Comparison of ENCODE assay signal across 17 mouse cellular contexts in genomic region chr11:61686906-61687453, GRCm38 (mm10). TPM values are rescaled to one million over a fixed set of nuclear protein-coding genes. Genes with fewer than 3 reads are reported as not detected.
A peak's percentile ranks its signal among the peaks of the same experiment; 100 is the strongest.
DNase-seq lines count a peak whose midpoint lies in the region; ATAC-seq lines count a peak whose summit lies in the region.
"Had no signal": no experiment of that assay in that cellular context is flagged by ENCODE, and none has a peak within 500 bp of the region (broad histone marks: within the 10 kb centered on the region; RNA-seq: fewer than 3 reads in every experiment).

No protein-coding gene starts in this region.

- WGBS in limb, embryonic 13.5 days, result 48% methylated on average over 10 of the region's 10 CpGs
- 41% methylated on average over 10 of the region's 10 CpGs for WGBS in limb, embryonic 10.5 days
- 34% methylated on average over 10 of the region's 10 CpGs for whole genome bisulfite sequencing in embryonic facial prominence, embryonic 10.5 days
- WGBS in liver, embryonic 12.5 days (ENCODE audit: insufficient replicate concordance), result 36% methylated on average over 10 of the region's 10 CpGs
- 47% methylated on average over 10 of the region's 10 CpGs for WGBS in midbrain, embryonic 16.5 days

- no peak for DNase-seq in limb, embryonic 10.5 days (ENCODE audit: low spot score)
- no peak for DNase-seq in embryonic facial prominence, embryonic 10.5 days (ENCODE audit: low spot score)
- DNase-seq in yolk sac, embryonic 10.5 days (ENCODE audit: low spot score), result peak; percentile 46
- no peak for DNase-seq in left cerebral cortex, postnatal 14 days (ENCODE audit: low spot score in 2 of 2)
- DNase-seq in MN1 (ENCODE audit: low spot score), result no peak
- DNase-seq: adrenal gland, postnatal 25 days; cerebellum, postnatal 36 days; forebrain, postnatal 0 days; gastrocnemius, postnatal 25 days; kidney, postnatal 10 days; lung, postnatal 10 days; right cerebral cortex, postnatal 25 days had no signal

- no peak for ATAC-seq in limb, embryonic 13.5 days (ENCODE audit: low FRiP score, low read depth)
- no peak for ATAC-seq in liver, embryonic 12.5 days
- no peak for ATAC-seq in midbrain, embryonic 16.5 days
- ATAC-seq: forebrain, postnatal 0 days; hindbrain, embryonic 16.5 days had no signal

- H3K4me2 ChIP-seq in limb, embryonic 13.5 days (replicated peaks), result no peak overlapping the region
- peak overlapping the region; percentile 94 for H3K4me2 ChIP-seq in liver, embryonic 12.5 days
- no peak overlapping the region for H3K4me2 ChIP-seq in midbrain, embryonic 16.5 days (ENCODE audit: low read length)
- H3K4me2 ChIP-seq: midbrain, embryonic 11.5 days had no signal

- H3K27ac ChIP-seq in limb, embryonic 13.5 days, result 0 out of 2 replicates have a peak overlapping the region, but pooled peaks have one; percentile 22
- H3K27ac ChIP-seq in limb, embryonic 10.5 days, result no peak overlapping the region
- H3K27ac ChIP-seq in embryonic facial prominence, embryonic 10.5 days (replicated peaks), result 0 out of 2 replicates have a peak overlapping the region, but pooled peaks have one; percentile 12
- peak overlapping the region; percentile 83 for H3K27ac ChIP-seq in liver, embryonic 12.5 days
- H3K27ac ChIP-seq in midbrain, embryonic 16.5 days (ENCODE audit: low read length), result no peak overlapping the region

- H3K9me3 ChIP-seq in limb, embryonic 13.5 days, result no peaks in the 10 kb centered on the region
- H3K9me3 ChIP-seq in limb, embryonic 10.5 days (replicated peaks), result no peaks in the 10 kb centered on the region
- H3K9me3 ChIP-seq in embryonic facial prominence, embryonic 10.5 days, result no peaks in the 10 kb centered on the region
- H3K9me3 ChIP-seq in liver, embryonic 12.5 days (replicated peaks), result no peaks in the 10 kb centered on the region
- H3K9me3 ChIP-seq in midbrain, embryonic 16.5 days (replicated peaks; ENCODE audit: control insufficient read depth, low read length, poor library complexity, severe bottlenecking), result no peaks in the 10 kb centered on the region

- no peak overlapping the region for H3K9ac ChIP-seq in limb, embryonic 13.5 days
- H3K9ac ChIP-seq in liver, embryonic 12.5 days, result peak overlapping the region; percentile 82
- no peak overlapping the region for H3K9ac ChIP-seq in midbrain, embryonic 16.5 days (ENCODE audit: low read depth, low read length)
- H3K9ac ChIP-seq: forebrain, postnatal 0 days had no signal

- intact Hi-C loops in left cerebral cortex, postnatal 14 days (cut with DNase I), result no loop called here

- peaks cover 18% of the 10 kb centered on the region; the same call in 1 of the 2 replicates for H3K4me1 ChIP-seq in limb, embryonic 13.5 days
- H3K4me1 ChIP-seq in limb, embryonic 10.5 days, result peaks cover 38% of the 10 kb centered on the region
- peaks cover 40% of the 10 kb centered on the region for H3K4me1 ChIP-seq in embryonic facial prominence, embryonic 10.5 days
- H3K4me1 ChIP-seq in liver, embryonic 12.5 days, result peaks cover 66% of the 10 kb centered on the region
- H3K4me1 ChIP-seq in midbrain, embryonic 16.5 days (ENCODE audit: control insufficient read depth, insufficient read depth, low read length), result 0 out of 2 replicates have a peak, but pooled peaks cover 3% of the 10 kb centered on the region

- H3K27me3 ChIP-seq in limb, embryonic 13.5 days, result peaks cover 36% of the 10 kb centered on the region
- peaks cover 40% of the 10 kb centered on the region for H3K27me3 ChIP-seq in limb, embryonic 10.5 days (ENCODE audit: low read depth, poor library complexity, severe bottlenecking)
- H3K27me3 ChIP-seq in embryonic facial prominence, embryonic 10.5 days (replicated peaks; ENCODE audit: low read depth, poor library complexity, severe bottlenecking), result peaks cover 49% of the 10 kb centered on the region
- peaks cover 49% of the 10 kb centered on the region for H3K27me3 ChIP-seq in liver, embryonic 12.5 days (replicated peaks)
- peaks cover 27% of the 10 kb centered on the region for H3K27me3 ChIP-seq in midbrain, embryonic 16.5 days (ENCODE audit: control insufficient read depth, insufficient read depth, low read depth, low read length)

- no peaks in the 10 kb centered on the region for H3K36me3 ChIP-seq in limb, embryonic 13.5 days
- no peaks in the 10 kb centered on the region for H3K36me3 ChIP-seq in limb, embryonic 10.5 days
- H3K36me3 ChIP-seq in embryonic facial prominence, embryonic 10.5 days (replicated peaks), result no peaks in the 10 kb centered on the region
- peaks cover 19% of the 10 kb centered on the region for H3K36me3 ChIP-seq in liver, embryonic 12.5 days
- H3K36me3 ChIP-seq in midbrain, embryonic 16.5 days (ENCODE audit: control insufficient read depth, insufficient read depth, low read length), result no peaks in the 10 kb centered on the region

- H3K4me3 ChIP-seq in limb, embryonic 13.5 days, result no peak overlapping the region
- no peak overlapping the region for H3K4me3 ChIP-seq in limb, embryonic 10.5 days
- H3K4me3 ChIP-seq in embryonic facial prominence, embryonic 10.5 days, result no peak overlapping the region
- H3K4me3 ChIP-seq in liver, embryonic 12.5 days, result peak overlapping the region; percentile 70
- no peak overlapping the region for H3K4me3 ChIP-seq in midbrain, embryonic 16.5 days (ENCODE audit: low read depth, low read length)

RNA-seq across cellular contexts. Expression of gene Fam83g, which starts 3.1 kb away (rescaled TPM):
- polyA plus RNA-seq in limb, embryonic 13.5 days (2015; fragmentation: Nextera tagmentation; extraction: Ambion mirVana), result 2.2 and 2.3 TPM in 2 replicates
- polyA plus RNA-seq in limb, embryonic 10.5 days (2016; fragmentation: Nextera tagmentation; extraction: Ambion mirVana), result 2.2 and 2.4 TPM in 2 replicates
- polyA plus RNA-seq in embryonic facial prominence, embryonic 10.5 days (2016; fragmentation: Nextera tagmentation; extraction: Ambion mirVana), result 2.2 and 2.3 TPM in 2 replicates
- polyA plus RNA-seq in liver, embryonic 12.5 days (2016; fragmentation: Nextera tagmentation; extraction: Ambion mirVana), result 8.2 and 8.5 TPM in 2 replicates
- 0.11 and 0.26 TPM in 2 replicates for polyA plus RNA-seq in midbrain, embryonic 16.5 days (2015; fragmentation: Nextera tagmentation; extraction: Ambion mirVana)
- total RNA-seq in left cerebral cortex, postnatal 14 days (2021), result under 1 TPM in 1 of 2 experiments, not detected in 1; 0.09 TPM

RNA-seq across cellular contexts. Expression of gene Slc5a10, which starts 33.6 kb away (rescaled TPM):
- polyA plus RNA-seq in limb, embryonic 13.5 days (2015; fragmentation: Nextera tagmentation; extraction: Ambion mirVana), result 0.08 TPM in 1 of 2 replicates, not detected in the other
- polyA plus RNA-seq in limb, embryonic 10.5 days (2016; fragmentation: Nextera tagmentation; extraction: Ambion mirVana), result 0.08 and 0.11 TPM in 2 replicates
- polyA plus RNA-seq in embryonic facial prominence, embryonic 10.5 days (2016; fragmentation: Nextera tagmentation; extraction: Ambion mirVana), result 0.14 TPM in 1 of 2 replicates, not detected in the other
- polyA plus RNA-seq in liver, embryonic 12.5 days (2016; fragmentation: Nextera tagmentation; extraction: Ambion mirVana), result not detected in 2 replicates
- polyA plus RNA-seq in midbrain, embryonic 16.5 days (2015; fragmentation: Nextera tagmentation; extraction: Ambion mirVana), result not detected in 2 replicates
- total RNA-seq in left cerebral cortex, postnatal 14 days (2021), result under 1 TPM; 0.18 to 0.27 TPM
- total RNA-seq: adrenal gland, postnatal 25 days; gastrocnemius, postnatal 25 days had no signal
- polyA plus RNA-seq: hindbrain, embryonic 16.5 days; midbrain, embryonic 11.5 days had no signal

RNA-seq across cellular contexts. Expression of gene Grap, which starts 33.9 kb away (rescaled TPM):
- 6.8 and 7.0 TPM in 2 replicates for polyA plus RNA-seq in limb, embryonic 13.5 days (2015; fragmentation: Nextera tagmentation; extraction: Ambion mirVana)
- polyA plus RNA-seq in limb, embryonic 10.5 days (2016; fragmentation: Nextera tagmentation; extraction: Ambion mirVana), result 6.9 and 7.1 TPM in 2 replicates
- 6.0 and 6.5 TPM in 2 replicates for polyA plus RNA-seq in embryonic facial prominence, embryonic 10.5 days (2016; fragmentation: Nextera tagmentation; extraction: Ambion mirVana)
- polyA plus RNA-seq in liver, embryonic 12.5 days (2016; fragmentation: Nextera tagmentation; extraction: Ambion mirVana), result 6.4 and 8.8 TPM in 2 replicates
- 10.7 and 11.6 TPM in 2 replicates for polyA plus RNA-seq in midbrain, embryonic 16.5 days (2015; fragmentation: Nextera tagmentation; extraction: Ambion mirVana)
- 1 to 10 TPM; 6.7 to 9.2 TPM for total RNA-seq in left cerebral cortex, postnatal 14 days (2021)

Comparison
In these comparisons a context has a peak if more than half of its experiments do, and no peak if none do; other contexts are left out.
1. H3K27ac ChIP-seq: peak in limb, embryonic 13.5 days (single experiment), embryonic facial prominence, embryonic 10.5 days (single experiment) and liver, embryonic 12.5 days (single experiment); none in limb, embryonic 10.5 days (single experiment) and midbrain, embryonic 16.5 days (single experiment).